Mouse (Mus musculus) thymus, adult 2 months (tissue): ENCODE data around the gene Skap1.

Experiments
- CTCF ChIP-seq: fragments of 200-500 bp; IDR thresholded peaks from 2 replicates; pipeline ENCODE4 v1.5.1; 2012; ENCODE audit warnings: mild to moderate bottlenecking, control low read depth, low read length, moderate library complexity, borderline replicate concordance; ENCODE audit not compliant: control insufficient read depth, poor library complexity, insufficient read depth; ENCODE audit errors: extremely low read depth
- POLR2A ChIP-seq: fragments of 200-500 bp; IDR thresholded peaks from 2 replicates; pipeline ENCODE4 v1.6.1; 2012; ENCODE audit warnings: mild to moderate bottlenecking, low read length, control low read depth, moderate library complexity; ENCODE audit not compliant: control insufficient read depth, poor library complexity, insufficient read depth; ENCODE audit errors: extremely low read depth

DNA sequence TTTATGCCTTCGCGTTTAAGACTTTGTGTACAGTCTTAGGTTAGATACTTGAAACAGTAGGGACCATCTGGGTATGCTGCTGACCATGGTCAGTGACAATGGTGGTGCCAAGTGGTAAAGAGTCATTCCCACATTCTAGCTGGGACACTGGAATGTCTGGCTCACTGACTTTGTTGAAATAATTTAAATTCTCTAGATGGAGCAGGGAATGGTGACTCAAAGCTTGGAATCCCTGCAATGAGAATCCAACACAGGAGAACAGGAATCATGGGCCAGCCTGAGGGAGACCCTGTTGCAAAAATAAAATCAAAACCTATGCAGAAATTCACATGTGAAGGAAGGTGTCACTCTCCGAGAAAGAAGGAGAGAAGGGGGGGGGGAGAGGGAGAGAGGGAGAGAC, 138.4 kb downstream of the Skap1 start:
- no peak for TF ChIP-seq CTCF
- no peak for TF ChIP-seq POLR2A
